ENCODE assay signal across 8 mouse cellular contexts in the genomic region with DNA sequence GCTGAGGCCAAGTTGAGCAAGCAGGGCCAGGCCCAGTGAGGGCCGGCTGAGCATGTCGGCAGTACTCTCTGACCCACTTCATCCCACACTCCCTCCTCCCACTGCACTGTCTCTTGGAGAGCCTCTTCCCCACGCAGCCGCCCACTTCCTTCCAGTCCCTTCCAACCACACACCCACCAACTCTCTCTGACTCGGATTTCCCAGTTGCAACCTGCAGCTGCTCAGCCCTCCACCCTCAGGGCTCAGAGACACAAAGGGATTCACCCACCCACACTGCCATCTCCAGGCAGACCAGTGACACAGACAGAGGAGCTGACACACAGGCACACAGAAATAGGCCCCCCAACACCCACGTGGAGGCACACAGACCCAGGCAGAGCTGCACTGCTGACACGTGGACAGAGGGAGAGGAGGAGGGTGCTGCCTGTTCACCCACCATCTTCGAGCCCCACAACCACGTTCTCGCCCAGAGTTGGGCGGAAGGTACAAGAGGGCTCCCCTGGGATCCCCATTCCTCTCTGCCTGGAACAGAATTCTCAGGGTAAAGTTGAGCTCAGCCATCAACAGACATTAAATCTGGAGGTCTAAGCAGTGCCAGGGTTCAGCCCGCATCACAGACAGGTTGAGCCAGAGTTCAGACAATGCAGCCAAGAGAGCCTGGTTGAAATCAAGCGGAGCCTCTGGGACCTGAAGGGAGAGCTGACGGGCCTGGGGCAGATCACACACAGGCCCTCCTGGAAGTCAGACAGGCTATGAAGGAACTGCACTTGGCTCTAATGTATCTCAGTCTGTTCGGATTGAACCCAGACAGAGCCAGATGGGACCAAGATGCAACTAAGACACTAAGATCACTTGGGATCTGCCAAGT. TPM values are rescaled to one million over a fixed set of nuclear protein-coding genes. Genes with fewer than 3 reads are reported as not detected.
DNase-seq lines count a peak whose midpoint lies in the region; ATAC-seq lines count a peak whose summit lies in the region.

No protein-coding gene starts in this region.

- no peak overlapping the region for H3K9ac ChIP-seq in kidney, embryonic 15.5 days
- no peak overlapping the region; the same call in 1 of the 2 replicates for H3K9ac ChIP-seq in liver, embryonic 13.5 days

- peaks cover 6% of the 10 kb centered on the region; the same call in 1 of the 2 replicates for H3K36me3 ChIP-seq in kidney, embryonic 15.5 days
- H3K36me3 ChIP-seq in liver, embryonic 13.5 days: no peaks in the 10 kb centered on the region

- no peak overlapping the region for H3K4me2 ChIP-seq in kidney, embryonic 15.5 days
- H3K4me2 ChIP-seq in liver, embryonic 13.5 days: no peak overlapping the region

- no peaks in the 10 kb centered on the region for H3K27me3 ChIP-seq in kidney, embryonic 15.5 days
- H3K27me3 ChIP-seq in liver, embryonic 13.5 days: no peaks in the 10 kb centered on the region

- peak overlapping the region; percentile 9; the same call in 1 of the 2 replicates for H3K27ac ChIP-seq in kidney, embryonic 15.5 days
- peak overlapping the region; percentile 67; the same call in 1 of the 2 replicates for H3K27ac ChIP-seq in liver, embryonic 13.5 days

- ATAC-seq in kidney, embryonic 15.5 days (replicated peaks; ENCODE audit: low FRiP score): peak; percentile 59
- ATAC-seq in liver, embryonic 13.5 days (ENCODE audit: low read depth): peak; percentile 32
- no peak for ATAC-seq in erythroid progenitor cell, adult 5-6 weeks (replicated peaks; ENCODE audit: low FRiP score, poor library complexity, severe bottlenecking)

- H3K4me3 ChIP-seq in kidney, embryonic 15.5 days (replicated peaks): no peak overlapping the region
- H3K4me3 ChIP-seq in liver, embryonic 13.5 days (replicated peaks): no peak overlapping the region

- peak; percentile 92 for DNase-seq in right cerebral cortex, adult 18-20 months
- DNase-seq in right cerebral cortex, postnatal 4 days: no peak
- DNase-seq in cerebellum, adult 9-10 months: peak; percentile 76
- DNase-seq in heart, adult 18-20 months: peak; percentile 68 to 78
- no peak for DNase-seq in liver, embryonic 13.5 days
- DNase-seq in right cerebral cortex, postnatal 36 days (ENCODE audit: low spot score in 2 of 2): peak; percentile 79 to 90

- 52% methylated on average over 15 of the region's 15 CpGs for WGBS in kidney, embryonic 15.5 days
- 46% methylated on average over 15 of the region's 15 CpGs for WGBS in liver, embryonic 13.5 days (ENCODE audit: insufficient replicate concordance)

- no peaks in the 10 kb centered on the region for H3K9me3 ChIP-seq in kidney, embryonic 15.5 days (replicated peaks)
- no peaks in the 10 kb centered on the region for H3K9me3 ChIP-seq in liver, embryonic 13.5 days (replicated peaks)

- H3K4me1 ChIP-seq in kidney, embryonic 15.5 days: peaks cover 33% of the 10 kb centered on the region
- peaks cover 38% of the 10 kb centered on the region for H3K4me1 ChIP-seq in liver, embryonic 13.5 days (replicated peaks)

RNA-seq across cellular contexts. Expression of a gene that starts 7.9 kb away (rescaled TPM):
- 10 to 100 TPM; 66.5 to 67.0 TPM for total RNA-seq in heart, adult 18-20 months (2021)
- 46.4 and 53.2 TPM in 2 replicates for polyA plus RNA-seq in kidney, embryonic 15.5 days (2015; fragmentation: Nextera tagmentation; extraction: Ambion mirVana)
- polyA plus RNA-seq in liver, embryonic 13.5 days (2015; fragmentation: Nextera tagmentation; extraction: Ambion mirVana): 17.4 and 17.5 TPM in 2 replicates
- total RNA-seq in erythroid progenitor cell, adult 5-6 weeks (2015; ENCODE audit: low replicate concordance): 10.5 and 30.6 TPM in 2 replicates
- 12.7 and 13.3 TPM in 2 replicates for total RNA-seq in erythroid progenitor cell, adult 5-6 weeks (2017; ENCODE audit: low replicate concordance)

RNA-seq across cellular contexts. Expression of a gene that starts 8.2 kb away (rescaled TPM):
- total RNA-seq in heart, adult 18-20 months (2021): under 1 TPM; 0.30 to 0.72 TPM
- 3.8 and 5.2 TPM in 2 replicates for polyA plus RNA-seq in kidney, embryonic 15.5 days (2015; fragmentation: Nextera tagmentation; extraction: Ambion mirVana)
- 0.22 and 0.41 TPM in 2 replicates for polyA plus RNA-seq in liver, embryonic 13.5 days (2015; fragmentation: Nextera tagmentation; extraction: Ambion mirVana)
- not detected in 2 replicates for total RNA-seq in erythroid progenitor cell, adult 5-6 weeks (2015; ENCODE audit: low replicate concordance)
- total RNA-seq in erythroid progenitor cell, adult 5-6 weeks (2017; ENCODE audit: low replicate concordance): 0.98 TPM in 1 of 2 replicates, not detected in the other

RNA-seq across cellular contexts. Expression of a gene that starts 15.8 kb away (rescaled TPM):
- 10 to 100 TPM; 10.8 to 13.9 TPM for total RNA-seq in heart, adult 18-20 months (2021)
- 23.0 and 27.6 TPM in 2 replicates for polyA plus RNA-seq in kidney, embryonic 15.5 days (2015; fragmentation: Nextera tagmentation; extraction: Ambion mirVana)
- polyA plus RNA-seq in liver, embryonic 13.5 days (2015; fragmentation: Nextera tagmentation; extraction: Ambion mirVana): 37.8 and 39.3 TPM in 2 replicates
- total RNA-seq in erythroid progenitor cell, adult 5-6 weeks (2015; ENCODE audit: low replicate concordance): 5.8 TPM in 1 of 2 replicates, not detected in the other
- total RNA-seq in erythroid progenitor cell, adult 5-6 weeks (2017; ENCODE audit: low replicate concordance): 2.6 and 3.5 TPM in 2 replicates

RNA-seq across cellular contexts. Expression of a gene that starts 30.8 kb away (rescaled TPM):
- total RNA-seq in heart, adult 18-20 months (2021): 1 to 10 TPM; 2.5 to 2.6 TPM
- not detected in 2 replicates for polyA plus RNA-seq in kidney, embryonic 15.5 days (2015; fragmentation: Nextera tagmentation; extraction: Ambion mirVana)
- polyA plus RNA-seq in liver, embryonic 13.5 days (2015; fragmentation: Nextera tagmentation; extraction: Ambion mirVana): not detected in 2 replicates
- total RNA-seq in erythroid progenitor cell, adult 5-6 weeks (2015; ENCODE audit: low replicate concordance): 8.6 and 10.9 TPM in 2 replicates
- total RNA-seq in erythroid progenitor cell, adult 5-6 weeks (2017; ENCODE audit: low replicate concordance): 4.5 and 10.7 TPM in 2 replicates

RNA-seq across cellular contexts. Expression of a gene that starts 39.7 kb away (rescaled TPM):
- total RNA-seq in heart, adult 18-20 months (2021): 10 to 100 TPM; 15.8 to 19.5 TPM
- 23.2 and 25.9 TPM in 2 replicates for polyA plus RNA-seq in kidney, embryonic 15.5 days (2015; fragmentation: Nextera tagmentation; extraction: Ambion mirVana)
- polyA plus RNA-seq in liver, embryonic 13.5 days (2015; fragmentation: Nextera tagmentation; extraction: Ambion mirVana): 8.4 and 9.0 TPM in 2 replicates
- total RNA-seq in erythroid progenitor cell, adult 5-6 weeks (2015; ENCODE audit: low replicate concordance): 38.1 and 42.5 TPM in 2 replicates
- 14.8 and 21.3 TPM in 2 replicates for total RNA-seq in erythroid progenitor cell, adult 5-6 weeks (2017; ENCODE audit: low replicate concordance)

Comparison
In these comparisons a context has a peak if more than half of its experiments do, and no peak if none do; other contexts are left out.
1. DNase-seq: peak in right cerebral cortex, adult 18-20 months (single experiment), cerebellum, adult 9-10 months (single experiment), heart, adult 18-20 months (2 of 2) and right cerebral cortex, postnatal 36 days (2 of 2); none in right cerebral cortex, postnatal 4 days (single experiment) and liver, embryonic 13.5 days (single experiment).